Mouse (Mus musculus): Measurements from ENCODE around the gene Afap1.
A peak's percentile ranks its signal among the peaks of the same experiment; 100 is the strongest.

Afap1 gene

DNA sequence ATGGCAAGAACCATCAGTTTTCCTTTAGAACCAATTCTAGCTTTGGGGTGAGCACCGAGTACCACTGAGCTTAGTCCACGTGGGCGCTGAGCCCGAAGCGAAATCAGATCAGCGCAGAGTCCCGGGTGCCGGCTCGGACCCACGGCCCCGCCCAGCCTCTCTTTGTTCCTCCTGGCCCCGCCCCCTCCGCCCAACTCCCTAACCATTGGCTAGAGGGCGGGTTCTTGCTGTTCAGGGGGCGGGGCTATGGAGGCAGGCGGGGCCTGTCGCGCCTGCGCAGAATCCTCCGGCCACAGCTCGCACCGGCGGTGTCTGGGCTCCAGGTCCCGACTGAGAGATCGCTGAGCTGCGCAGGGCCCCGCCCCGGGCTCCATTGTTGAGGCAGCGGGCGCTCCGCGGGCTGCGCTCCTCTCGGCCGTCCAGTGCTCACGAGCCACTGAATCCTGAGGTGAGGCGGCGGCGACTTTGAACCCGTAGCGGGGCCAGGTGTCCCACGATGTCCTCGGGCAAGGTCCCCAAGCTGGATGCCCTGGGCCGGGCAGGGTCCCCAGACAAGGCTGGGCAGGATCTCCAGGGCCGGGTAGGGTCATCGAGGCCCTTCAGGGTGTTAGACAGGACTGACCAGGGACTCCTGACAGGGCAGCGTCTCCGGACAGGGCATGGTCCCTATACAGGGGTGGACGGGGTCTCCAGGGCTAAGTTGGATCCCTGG is at the start of gene Afap1:
Afap1 (plus strand) TSS at position 227 of the 712 bp plus-strand sequence.
- DNase-seq, result peak; percentile 98 to 99

DNA sequence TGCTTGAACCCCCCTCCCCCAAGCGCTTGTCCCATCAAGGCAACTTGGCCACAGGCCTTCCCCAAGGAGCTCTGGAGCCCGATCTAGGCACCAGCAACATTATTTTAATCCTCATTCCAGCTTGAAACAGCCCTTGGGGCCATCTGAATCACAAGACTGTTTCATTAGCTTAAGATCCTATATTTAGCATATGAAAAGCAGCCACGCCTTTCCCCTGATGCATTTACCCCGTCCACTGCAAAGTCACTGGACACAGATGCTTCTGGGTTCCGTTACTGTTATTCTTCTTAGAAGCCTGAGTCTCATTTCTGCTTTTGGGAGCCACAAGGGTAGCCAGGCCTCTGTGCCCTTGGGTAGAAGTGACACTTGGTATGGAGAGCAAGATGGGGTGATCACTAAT is 41.6 kb upstream of the Afap1 start:
- no peak for DNase-seq

DNA sequence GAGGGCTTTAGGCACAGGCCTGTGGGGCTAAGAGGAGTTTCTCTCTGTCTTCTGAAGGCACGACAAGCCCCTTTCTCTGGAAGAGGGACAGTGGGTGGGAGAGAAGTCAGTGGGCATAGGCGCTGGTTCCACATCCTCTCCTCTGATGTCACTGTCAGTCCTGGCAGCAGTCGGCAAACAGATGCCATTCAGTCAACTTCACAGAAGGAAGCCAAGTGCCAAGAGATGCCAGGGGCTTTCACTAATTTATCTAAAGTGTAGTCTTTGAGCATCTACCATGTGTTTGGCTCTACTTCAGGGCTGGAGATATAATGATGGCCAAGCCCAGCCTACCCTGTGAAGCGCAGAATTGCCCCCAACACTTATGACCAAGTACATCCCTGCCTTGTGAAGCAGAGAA is 39.7 kb upstream of the Afap1 start:
- no peak for DNase-seq

DNA sequence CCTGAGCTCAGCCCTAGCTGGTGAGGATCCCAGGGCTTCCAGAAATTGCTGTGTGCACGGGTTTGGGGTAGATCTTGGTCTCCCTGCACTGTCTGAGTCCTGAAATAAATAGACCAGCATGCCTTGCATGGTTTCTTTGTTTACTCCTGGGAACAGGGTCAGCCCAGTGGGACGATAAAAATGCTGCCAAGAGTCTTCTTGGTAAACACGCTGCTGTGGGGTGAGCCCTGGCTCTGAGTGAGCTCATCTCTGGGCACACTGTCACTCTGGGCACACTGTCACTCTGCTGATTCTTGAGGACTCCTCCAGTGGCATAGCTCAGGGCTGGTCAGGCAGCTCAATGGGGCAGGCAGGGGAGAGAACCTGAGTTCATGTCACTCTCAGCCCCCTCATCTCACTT is 36.9 kb upstream of the Afap1 start:
- no peak for DNase-seq

GRCm38 (mm10) chr5:35858069-35858468 is 35.0 kb upstream of the Afap1 start:
- peak in 1 of 2 experiments; percentile 50 for DNase-seq

GRCm38 (mm10) chr5:35861456-35861855 is 31.7 kb upstream of the Afap1 start:
- no peak for DNase-seq

DNA sequence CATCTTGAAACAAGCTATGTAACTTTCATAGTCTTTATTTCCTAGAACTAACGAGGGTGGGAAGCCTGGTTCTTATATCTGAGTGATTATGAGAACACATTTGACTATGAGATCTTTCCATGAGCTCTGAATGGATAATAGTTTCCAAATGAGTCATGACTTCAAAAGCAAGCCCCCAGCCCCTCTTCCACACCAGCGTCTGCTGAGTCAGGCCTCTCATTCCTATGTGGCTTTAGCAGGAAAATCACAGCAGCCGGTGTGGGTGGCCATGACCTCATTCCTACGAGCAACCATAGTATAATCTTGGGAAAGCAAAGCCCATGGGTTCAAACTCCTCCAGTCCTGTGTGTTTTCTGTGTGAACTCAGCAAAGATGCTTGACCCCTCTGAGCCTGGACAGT is 23.1 kb upstream of the Afap1 start:
- DNase-seq, result no peak

- DNase-seq, result peak in 1 of 2 experiments; percentile 52
These were observed 22.6 kb upstream of the Afap1 start for GRCm38 (mm10) chr5:35870408-35871012.

- no peak for DNase-seq
These were observed 19.7 kb upstream of the Afap1 start for GRCm38 (mm10) chr5:35873382-35873781.

DNA sequence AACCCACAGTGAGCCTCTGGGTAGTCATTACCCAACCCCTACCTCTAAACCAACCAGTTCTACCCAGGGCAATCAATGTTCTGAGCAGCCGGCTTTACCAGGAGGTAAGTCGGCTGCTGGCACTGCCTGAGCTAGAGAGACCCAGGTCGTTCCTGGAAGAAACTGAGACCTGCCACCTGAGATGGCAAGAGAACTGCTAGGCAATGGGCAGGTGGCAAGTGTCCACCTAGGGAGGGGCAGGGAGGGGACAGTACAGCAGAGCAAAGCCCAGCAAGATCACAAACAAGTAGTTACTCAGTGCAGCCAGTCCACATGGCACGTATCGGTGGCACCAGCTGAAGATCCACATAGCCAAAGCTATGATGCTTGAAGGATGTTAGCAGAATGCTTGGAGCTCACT is 16.9 kb upstream of the Afap1 start:
- DNase-seq, result no peak

DNA sequence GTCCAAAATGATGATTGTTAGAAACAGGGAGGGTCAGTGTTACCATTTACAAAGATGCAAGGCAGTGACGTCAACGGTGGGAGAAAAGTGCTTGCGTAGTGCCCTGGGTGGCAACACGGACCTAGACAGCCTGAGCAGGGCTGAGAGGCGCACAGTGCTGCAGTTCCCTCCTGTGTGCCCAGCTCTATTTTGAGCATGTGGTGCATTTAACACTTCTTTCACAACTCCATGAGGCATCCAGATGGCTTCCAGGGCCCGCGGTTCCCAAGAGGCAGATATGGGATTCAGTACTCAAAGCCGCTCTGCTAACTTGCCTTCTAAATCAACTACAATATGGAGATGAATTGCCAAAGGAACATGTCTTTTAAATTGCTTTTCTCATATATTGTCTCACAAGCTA is 13.9 kb upstream of the Afap1 start:
- no peak for DNase-seq

DNA sequence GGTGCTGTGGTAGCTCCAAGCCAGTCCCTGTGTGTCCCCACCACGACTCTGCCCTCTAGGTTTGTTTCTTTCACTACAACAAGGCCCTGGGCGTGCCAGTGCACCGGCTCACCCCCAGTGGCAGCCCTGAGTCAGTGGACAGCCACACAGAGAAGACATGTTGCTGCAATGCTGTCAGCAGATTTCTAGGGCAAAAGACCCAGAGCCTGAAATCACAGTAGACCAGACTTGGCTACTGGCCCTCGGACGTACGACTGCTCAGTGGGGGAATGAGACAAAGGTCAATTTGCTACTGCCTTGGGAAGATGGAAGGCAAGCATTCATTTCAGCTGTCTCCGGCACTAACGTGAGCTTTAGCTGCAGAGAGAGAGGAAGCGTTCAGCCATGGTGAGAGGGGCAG is 10.7 kb upstream of the Afap1 start:
- no peak for DNase-seq

GRCm38 (mm10) chr5:35884262-35884661 is 8.9 kb upstream of the Afap1 start:
- no peak for DNase-seq

GRCm38 (mm10) chr5:35884689-35885088 is 8.4 kb upstream of the Afap1 start:
- no peak for DNase-seq

- no peak for DNase-seq
These were observed 4.2 kb upstream of the Afap1 start for GRCm38 (mm10) chr5:35888959-35889358.

- DNase-seq, result no peak
These were observed 3.5 kb upstream of the Afap1 start for GRCm38 (mm10) chr5:35889641-35890040.

GRCm38 (mm10) chr5:35890985-35891730 is 2.0 kb upstream of the Afap1 start:
- no peak for DNase-seq

DNA sequence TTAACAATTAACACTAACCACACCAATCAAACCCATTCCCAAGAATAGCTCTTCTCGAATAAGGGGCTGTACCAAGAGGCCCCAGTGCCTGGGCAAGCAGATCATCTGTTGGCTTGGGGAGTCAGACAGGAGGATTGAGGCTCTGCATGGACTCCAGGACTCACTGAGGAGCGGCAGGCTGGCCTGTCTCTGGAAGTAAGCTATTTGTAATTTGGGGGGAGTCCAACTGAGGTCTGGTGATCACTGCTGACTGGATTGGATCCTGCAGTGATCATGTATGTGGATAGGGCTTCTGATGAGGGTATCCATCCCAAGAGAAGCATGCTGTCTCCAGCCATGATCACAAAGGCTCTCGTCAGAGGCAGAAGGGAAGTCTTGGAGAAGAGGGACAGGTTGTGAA is 756 bp upstream of the Afap1 start:
- DNase-seq, result no peak

GRCm38 (mm10) chr5:35893805-35894260 is 714 bp downstream of the Afap1 start:
- DNase-seq, result peak; percentile 28 to 43

GRCm38 (mm10) chr5:35894295-35895047 is 1.4 kb downstream of the Afap1 start:
- DNase-seq, result no peak

DNA sequence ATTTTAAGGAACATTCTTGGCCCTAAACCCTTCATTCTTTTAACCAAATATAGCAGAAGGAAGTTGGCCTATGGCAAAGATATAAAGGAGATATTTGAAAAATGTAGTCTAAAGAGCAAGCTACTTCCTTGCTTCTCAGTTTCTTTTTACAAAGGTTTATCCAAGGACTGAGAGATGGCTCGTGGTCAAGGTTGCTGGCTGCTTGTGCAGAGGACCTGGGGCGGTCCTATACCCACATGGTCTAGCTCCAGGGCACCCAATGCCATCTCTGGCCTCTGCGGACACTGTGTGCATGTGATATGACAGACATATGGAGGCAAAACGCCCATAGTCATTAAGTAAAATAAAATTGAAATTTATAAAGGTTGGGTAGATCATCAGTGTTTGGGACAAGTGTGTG is 2.8 kb downstream of the Afap1 start:
- DNase-seq, result no peak

DNA sequence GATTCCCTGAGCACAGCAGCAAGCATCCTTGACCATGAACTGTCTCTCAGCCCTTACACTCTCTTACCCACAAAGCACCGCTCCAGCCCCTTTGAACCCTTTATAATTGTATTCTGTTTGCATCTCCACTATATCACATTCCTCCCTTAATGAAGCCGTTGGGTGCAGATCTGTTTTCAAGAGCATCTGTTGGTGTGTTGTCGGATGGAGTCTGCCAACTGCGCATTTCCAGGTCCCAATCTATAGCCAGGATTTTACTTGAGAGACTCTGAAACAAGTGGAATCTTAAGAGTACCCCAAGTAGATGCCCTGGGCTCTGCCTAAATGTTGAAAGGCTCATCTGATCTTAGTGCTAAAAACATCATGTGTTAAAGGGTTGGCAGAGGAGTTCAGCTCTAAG is 3.4 kb downstream of the Afap1 start:
- DNase-seq, result no peak

GRCm38 (mm10) chr5:35897147-35897546 is 4.0 kb downstream of the Afap1 start:
- DNase-seq, result no peak
